Mouse (Mus musculus): ENCODE data around the gene Ddx31.

Gene Ddx31

GRCm38 (mm10) chr2:28867495-28867894, 27.3 kb downstream of the Ddx31 start:
- DNase-seq = no peak

- no peak for DNase-seq
Measured at GRCm38 (mm10) chr2:28875554-28875953, 35.3 kb downstream of the Ddx31 start.

GRCm38 (mm10) chr2:28881275-28881674, 41.1 kb downstream of the Ddx31 start:
- DNase-seq = no peak

GRCm38 (mm10) chr2:28882047-28882446, 41.8 kb downstream of the Ddx31 start:
- DNase-seq = no peak

- no peak for DNase-seq
Measured at GRCm38 (mm10) chr2:28882826-28883485, 42.8 kb downstream of the Ddx31 start.

GRCm38 (mm10) chr2:28884914-28885313, 44.7 kb downstream of the Ddx31 start:
- no peak for DNase-seq

- DNase-seq = no peak
Measured at GRCm38 (mm10) chr2:28892796-28893195, 52.6 kb downstream of the Ddx31 start.

- no peak for DNase-seq
Measured at GRCm38 (mm10) chr2:28893526-28893925, 53.3 kb downstream of the Ddx31 start.

GRCm38 (mm10) chr2:28895876-28896275, 55.7 kb downstream of the Ddx31 start:
- no peak for DNase-seq

- DNase-seq = no peak
Measured at GRCm38 (mm10) chr2:28897340-28897899, 57.2 kb downstream of the Ddx31 start.

GRCm38 (mm10) chr2:28902291-28902690, 62.1 kb downstream of the Ddx31 start:
- no peak for DNase-seq

- DNase-seq = no peak
Measured at GRCm38 (mm10) chr2:28903871-28904270, 63.7 kb downstream of the Ddx31 start.

GRCm38 (mm10) chr2:28904786-28905185, 64.6 kb downstream of the Ddx31 start:
- no peak for DNase-seq

GRCm38 (mm10) chr2:28905561-28905960, 65.4 kb downstream of the Ddx31 start:
- no peak for DNase-seq

GRCm38 (mm10) chr2:28907691-28908388, 67.6 kb downstream of the Ddx31 start:
- no peak for DNase-seq

- no peak for DNase-seq
Measured at GRCm38 (mm10) chr2:28908389-28909153, 68.4 kb downstream of the Ddx31 start.

GRCm38 (mm10) chr2:28909186-28909817, 69.1 kb downstream of the Ddx31 start:
- no peak for DNase-seq

GRCm38 (mm10) chr2:28909818-28910710, 69.9 kb downstream of the Ddx31 start:
- DNase-seq = no peak

- DNase-seq = no peak
Measured at GRCm38 (mm10) chr2:28910877-28911276, 70.7 kb downstream of the Ddx31 start.

- DNase-seq = no peak
Measured at GRCm38 (mm10) chr2:28911331-28912038, 71.3 kb downstream of the Ddx31 start.

GRCm38 (mm10) chr2:28912039-28912700, 72.0 kb downstream of the Ddx31 start:
- DNase-seq = no peak
